In the genomic region with DNA sequence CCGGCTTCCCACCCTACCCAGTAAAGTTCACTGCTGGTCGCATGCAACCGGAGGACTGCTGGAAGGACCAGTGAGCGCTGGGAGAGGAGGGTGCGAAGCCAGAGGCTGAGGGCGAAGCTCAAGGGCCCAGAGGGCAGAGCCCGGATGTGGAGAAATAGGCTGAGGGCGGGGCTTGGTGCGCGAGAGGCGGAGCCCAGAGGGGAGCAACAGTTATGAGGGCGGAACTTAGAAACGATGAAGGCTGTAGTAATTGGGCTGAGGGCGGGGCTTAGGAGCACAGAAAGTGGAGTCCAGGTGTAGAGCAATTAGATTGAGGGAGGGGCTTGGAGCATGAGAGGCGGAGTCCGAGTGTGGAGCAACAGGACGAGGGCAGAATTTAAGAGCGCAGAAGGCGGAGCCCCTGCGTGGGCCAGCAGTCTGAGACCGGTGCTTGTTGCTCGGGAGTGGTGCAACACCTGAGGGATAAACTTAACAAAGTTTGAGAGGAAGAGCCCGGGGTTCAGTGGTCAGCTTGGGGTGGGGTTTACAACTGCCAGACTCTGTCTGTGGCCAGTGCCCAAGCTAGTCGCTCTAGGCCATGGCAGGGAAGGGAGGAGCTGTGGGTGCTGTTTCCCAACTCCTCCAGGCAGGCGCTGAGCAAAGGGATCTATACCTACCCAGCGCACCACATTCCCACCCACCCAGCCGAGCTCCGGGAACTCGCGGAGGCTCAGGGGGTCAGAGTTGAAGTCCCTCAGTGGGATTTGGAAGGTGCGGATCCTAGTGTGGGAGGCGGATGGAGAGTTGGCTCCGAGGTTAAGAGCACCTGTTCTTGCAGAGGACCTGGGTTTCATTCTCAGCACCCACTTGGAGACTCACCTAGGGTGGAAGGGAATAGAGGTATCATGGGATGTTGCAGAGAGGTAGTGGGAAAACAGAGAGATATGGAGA, we compare ENCODE assay signal across 8 mouse cellular contexts.
DNase-seq lines count a peak whose midpoint lies in the region; ATAC-seq and TF ChIP-seq lines count a peak whose summit lies in the region.

No protein-coding gene starts in this region.

- DNase-seq in left cerebral cortex, postnatal 4 days, result peak; percentile 17
- DNase-seq in left cerebral cortex, adult 11 months (ENCODE audit: low spot score), result no peak
- peak; percentile 25 to 57 for DNase-seq in cerebellum, postnatal 10 days
- DNase-seq in gastrocnemius, adult 2 months, result peak; percentile 50
- DNase-seq in liver, result peak; percentile 64
- DNase-seq in stomach, postnatal 0 days (ENCODE audit: low spot score), result peak; percentile 68

- peak overlapping the region; percentile 49 for H3K4me2 ChIP-seq in hindbrain, embryonic 15.5 days
- peak overlapping the region; percentile 30 for H3K4me2 ChIP-seq in midbrain, embryonic 15.5 days
- peak overlapping the region; percentile 45 for H3K4me2 ChIP-seq in stomach, postnatal 0 days (replicated peaks; ENCODE audit: low read depth)

- no peak for TF ChIP-seq EP300 in stomach, postnatal 0 days (optimal IDR thresholded peaks at IDR 0.05)

- H3K9me3 ChIP-seq in hindbrain, embryonic 15.5 days, result peaks cover 16% of the 10 kb centered on the region
- peaks cover 24% of the 10 kb centered on the region for H3K9me3 ChIP-seq in midbrain, embryonic 15.5 days
- H3K9me3 ChIP-seq in stomach, postnatal 0 days (ENCODE audit: control insufficient read depth, low read length), result peaks cover 5% of the 10 kb centered on the region; the same call in 1 of the 2 replicates

- H3K4me3 ChIP-seq in gastrocnemius, adult 2 months, result peak overlapping the region; percentile 43
- peak overlapping the region; percentile 26 for H3K4me3 ChIP-seq in hindbrain, embryonic 15.5 days
- peak overlapping the region; percentile 7 for H3K4me3 ChIP-seq in midbrain, embryonic 15.5 days
- H3K4me3 ChIP-seq in stomach, postnatal 0 days (ENCODE audit: low read depth, low read length), result peak overlapping the region; percentile 25

- H3K36me3 ChIP-seq in hindbrain, embryonic 15.5 days, result no peaks in the 10 kb centered on the region
- H3K36me3 ChIP-seq in midbrain, embryonic 15.5 days (replicated peaks), result no peaks in the 10 kb centered on the region
- H3K36me3 ChIP-seq in stomach, postnatal 0 days (ENCODE audit: control insufficient read depth, insufficient read depth, low read length), result no peaks in the 10 kb centered on the region

- intact Hi-C loops in left cerebral cortex, postnatal 4 days (cut with DNase I), result no loop called here
- intact Hi-C loops in gastrocnemius, adult 2 months (cut with DNase I), result no loop called here

- WGBS in hindbrain, embryonic 15.5 days, result 45% methylated on average over 33 of the region's 33 CpGs
- 45% methylated on average over 33 of the region's 33 CpGs for WGBS in midbrain, embryonic 15.5 days
- 43% methylated on average over 33 of the region's 33 CpGs for WGBS in stomach, postnatal 0 days

- H3K27ac ChIP-seq in gastrocnemius, adult 2 months, result no peak overlapping the region
- no peak overlapping the region for H3K27ac ChIP-seq in hindbrain, embryonic 15.5 days (replicated peaks)
- no peak overlapping the region for H3K27ac ChIP-seq in midbrain, embryonic 15.5 days
- H3K27ac ChIP-seq in stomach, postnatal 0 days (replicated peaks), result no peak overlapping the region

- ATAC-seq in hindbrain, embryonic 15.5 days (ENCODE audit: low FRiP score, low read depth), result peak; percentile 89
- ATAC-seq in midbrain, embryonic 15.5 days (replicated peaks), result peak; percentile 89
- ATAC-seq in stomach, postnatal 0 days (ENCODE audit: low FRiP score, low TSS enrichment), result peak; percentile 87

- TF ChIP-seq CTCF in gastrocnemius, adult 2 months (IDR thresholded peaks at IDR 0.05), result no peak
- TF ChIP-seq CTCF in stomach, postnatal 0 days (IDR thresholded peaks at IDR 0.05; ENCODE audit: low read depth), result no peak

- H3K9ac ChIP-seq in hindbrain, embryonic 15.5 days, result no peak overlapping the region
- no peak overlapping the region for H3K9ac ChIP-seq in midbrain, embryonic 15.5 days
- no peak overlapping the region for H3K9ac ChIP-seq in stomach, postnatal 0 days (ENCODE audit: low read length)

- no peaks in the 10 kb centered on the region for H3K27me3 ChIP-seq in hindbrain, embryonic 15.5 days
- no peaks in the 10 kb centered on the region for H3K27me3 ChIP-seq in midbrain, embryonic 15.5 days (replicated peaks)
- H3K27me3 ChIP-seq in stomach, postnatal 0 days (ENCODE audit: control insufficient read depth, insufficient read depth, low read length), result no peaks in the 10 kb centered on the region

- no peaks in the 10 kb centered on the region for H3K4me1 ChIP-seq in hindbrain, embryonic 15.5 days (replicated peaks)
- no peaks in the 10 kb centered on the region for H3K4me1 ChIP-seq in midbrain, embryonic 15.5 days
- 0 out of 2 replicates have a peak, but pooled peaks cover 2% of the 10 kb centered on the region for H3K4me1 ChIP-seq in stomach, postnatal 0 days (replicated peaks; ENCODE audit: control insufficient read depth, insufficient read depth)
